Mouse (Mus musculus) stomach, postnatal 0 days (tissue): ENCODE measurements around the gene Tln2. TPM values are rescaled to one million over a fixed set of nuclear protein-coding genes. Genes with fewer than 3 reads are reported as not detected.

Experiments used
- ATAC-seq: fragments of 200-750 bp; cut with Nextera tagmentation; 2 replicates; pipeline ENCODE4 v1.8.0; 2017; ENCODE audit not compliant: low FRiP score, low TSS enrichment
- DNase-seq: peaks from one replicate; pipeline ENCODE4 v3.0.0-alpha.2; 2016; ENCODE audit warnings: low spot score
- H3K27ac ChIP-seq: fragments of 300-500 bp; sonication (generic); replicated peaks from 2 replicates; pipeline ENCODE4 v1.5.1; 2014; ENCODE audit warnings: mild to moderate bottlenecking, control low read depth
- H3K27me3 ChIP-seq: fragments of 300-500 bp; sonication (generic); 2 replicates; pipeline ENCODE4 v1.6.1; 2014; ENCODE audit warnings: low read length; ENCODE audit not compliant: control insufficient read depth, insufficient read depth
- H3K36me3 ChIP-seq: fragments of 300-500 bp; sonication (generic); 2 replicates; pipeline ENCODE4 v1.6.1; 2014; ENCODE audit warnings: low read length, mixed read lengths; ENCODE audit not compliant: control insufficient read depth, insufficient read depth
- H3K4me1 ChIP-seq: fragments of 300-500 bp; sonication (generic); replicated peaks from 2 replicates; pipeline ENCODE4 v1.6.1; 2014; ENCODE audit warnings: antibody characterized with exemption; ENCODE audit not compliant: control insufficient read depth, insufficient read depth
- H3K4me2 ChIP-seq: fragments of 300-500 bp; sonication (generic); replicated peaks from 2 replicates; pipeline ENCODE4 v1.6.1; 2014; ENCODE audit warnings: low read depth, mild to moderate bottlenecking, control low read depth, moderate library complexity
- H3K4me3 ChIP-seq: fragments of 300-500 bp; sonication (generic); 2 replicates; pipeline ENCODE4 v1.5.1; 2014; ENCODE audit warnings: low read depth, low read length, control low read depth
- H3K9ac ChIP-seq: fragments of 300-500 bp; sonication (generic); 2 replicates; pipeline ENCODE4 v1.6.1; 2014; ENCODE audit warnings: mild to moderate bottlenecking, low read length, control low read depth, mixed read lengths
- H3K9me3 ChIP-seq: fragments of 300-500 bp; sonication (generic); 2 replicates; pipeline ENCODE4 v1.6.1; 2016; ENCODE audit warnings: low read length; ENCODE audit not compliant: control insufficient read depth
- CTCF ChIP-seq: IDR thresholded peaks from 2 replicates; pipeline ENCODE4 v1.5.1; 2016; ENCODE audit warnings: antibody characterized with exemption, low read depth, mild to moderate bottlenecking, moderate library complexity
- EP300 ChIP-seq: optimal IDR thresholded peaks from 2 replicates; pipeline ENCODE3; 2016; ENCODE audit warnings: antibody characterized with exemption
- WGBS: fragments of 180-500 bp; shearing (Covaris S2); extraction: QIAGEN DNeasy Blood & Tissue Kit; methylation state at CpG from one replicate; pipeline ENCODE4 v1.1.7; 2014; 5-methylcytosine and 5-hydroxymethylcytosine counted together
- polyA plus RNA-seq: library from polyadenylated mRNA; unstranded; fragments of >200 nt; fragmentation: Nextera tagmentation; extraction: Ambion mirVana; gene quantifications from 2 replicates; pipeline ENCODE4 v1.2.1, GENCODE M21; 2015

Tln2 gene
- polyA plus RNA-seq, 1 experiment from 2014 or later = 17.5 TPM

GRCm38 (mm10) chr9:67184556-67184955 is 374.9 kb downstream of the Tln2 start:
- no peak for DNase-seq
- WGBS = 74% methylated on average over 2 of the region's 2 CpGs

GRCm38 (mm10) chr9:67183520-67183919 is 376.0 kb downstream of the Tln2 start:
- H3K27ac ChIP-seq = no peak overlapping the region
- H3K27me3 ChIP-seq = no peaks in the 10 kb centered on the region

More at GRCm38 (mm10) chr9:67184556-67184955, 374.9 kb downstream of the Tln2 start:
- ATAC-seq = no peak
- H3K9me3 ChIP-seq = no peaks in the 10 kb centered on the region
- no peaks in the 10 kb centered on the region for H3K27me3 ChIP-seq
- H3K36me3 ChIP-seq = no peaks in the 10 kb centered on the region
- no peak overlapping the region for H3K9ac ChIP-seq
- no peak overlapping the region for H3K4me2 ChIP-seq
- no peak overlapping the region for H3K4me3 ChIP-seq
- TF ChIP-seq CTCF (peak; percentile 33; the same call in 1 of the 2 replicates), EP300 (no peak)
- H3K4me1 ChIP-seq = no peaks in the 10 kb centered on the region
- H3K27ac ChIP-seq = no peak overlapping the region

GRCm38 (mm10) chr9:67182006-67182405 is 377.5 kb downstream of the Tln2 start:
- no peaks in the 10 kb centered on the region for H3K4me1 ChIP-seq
- peak overlapping the region; percentile 41; the same call in 1 of the 2 replicates for H3K9ac ChIP-seq
- H3K4me3 ChIP-seq = no peak overlapping the region
- H3K27me3 ChIP-seq = no peaks in the 10 kb centered on the region
- no peaks in the 10 kb centered on the region for H3K9me3 ChIP-seq
- DNase-seq = no peak
- peak; percentile 71; the same call in 1 of the 2 replicates for ATAC-seq
- WGBS = 50% methylated on average over 6 of the region's 6 CpGs
- no peaks in the 10 kb centered on the region for H3K36me3 ChIP-seq
- TF ChIP-seq EP300 = no peak
- TF ChIP-seq CTCF = no peak
- H3K27ac ChIP-seq = peak overlapping the region; percentile 78
- H3K4me2 ChIP-seq = no peak overlapping the region

More at GRCm38 (mm10) chr9:67183520-67183919, 376.0 kb downstream of the Tln2 start:
- H3K9ac ChIP-seq = no peak overlapping the region
- no peak overlapping the region for H3K4me2 ChIP-seq
- no peaks in the 10 kb centered on the region for H3K9me3 ChIP-seq
- no peak for TF ChIP-seq EP300
- TF ChIP-seq CTCF = no peak
- ATAC-seq = no peak
- no peak overlapping the region for H3K4me3 ChIP-seq
- H3K36me3 ChIP-seq = no peaks in the 10 kb centered on the region
- H3K4me1 ChIP-seq = no peaks in the 10 kb centered on the region
- DNase-seq = no peak
- 90% methylated on average over 2 of the region's 2 CpGs for WGBS

GRCm38 (mm10) chr9:67178709-67179108 is 380.8 kb downstream of the Tln2 start:
- Histone ChIP-seq H3K9ac (no peak overlapping the region), H3K27me3 (no peaks in the 10 kb centered on the region), H3K4me1 (no peaks in the 10 kb centered on the region), H3K4me3 (no peak overlapping the region), H3K4me2 (no peak overlapping the region), H3K36me3 (no peaks in the 10 kb centered on the region), H3K27ac (no peak overlapping the region), H3K9me3 (no peaks in the 10 kb centered on the region)
- DNase-seq = no peak
- no peak for ATAC-seq
- WGBS = 82% methylated on average over 1 of the region's 1 CpGs
- TF ChIP-seq EP300 = no peak
- no peak for TF ChIP-seq CTCF

- H3K27me3 ChIP-seq = no peaks in the 10 kb centered on the region
- H3K36me3 ChIP-seq = no peaks in the 10 kb centered on the region
- no peak overlapping the region for H3K4me2 ChIP-seq
- H3K9ac ChIP-seq = no peak overlapping the region
- H3K9me3 ChIP-seq = no peaks in the 10 kb centered on the region
- no peaks in the 10 kb centered on the region for H3K4me1 ChIP-seq
- no peak for TF ChIP-seq CTCF
- TF ChIP-seq EP300 = no peak
- no peak overlapping the region for H3K27ac ChIP-seq
- WGBS = 54% methylated on average over 5 of the region's 5 CpGs
- no peak for ATAC-seq
- no peak overlapping the region for H3K4me3 ChIP-seq
- no peak for DNase-seq
These were observed 381.3 kb downstream of the Tln2 start for GRCm38 (mm10) chr9:67178203-67178602.

GRCm38 (mm10) chr9:67176073-67176472 is 383.4 kb downstream of the Tln2 start:
- no peaks in the 10 kb centered on the region for H3K27me3 ChIP-seq
- H3K9ac ChIP-seq = no peak overlapping the region
- H3K9me3 ChIP-seq = no peaks in the 10 kb centered on the region
- H3K4me2 ChIP-seq = no peak overlapping the region
- no peaks in the 10 kb centered on the region for H3K4me1 ChIP-seq
- H3K4me3 ChIP-seq = no peak overlapping the region
- 77% methylated on average over 8 of the region's 8 CpGs for WGBS
- no peak for ATAC-seq
- H3K36me3 ChIP-seq = no peaks in the 10 kb centered on the region
- no peak for DNase-seq
- no peak for TF ChIP-seq CTCF
- H3K27ac ChIP-seq = peak overlapping the region; percentile 45; the same call in 1 of the 2 replicates
